Mouse (Mus musculus): ENCODE measurements around the gene Slc44a1.

- TF ChIP-seq CTCF (conservative IDR thresholded peaks at IDR 0.05; ENCODE audit: low read length) (no peak), NANOG (IDR thresholded peaks at IDR 0.05; ENCODE audit: borderline replicate concordance, low read length) (no peak)
Observed at GRCm38 (mm10) chr4:53539929-53540328, 99.7 kb downstream of the Slc44a1 start.

Data from E14TG2a.4 (cell line).